Mouse (Mus musculus): Measurements from ENCODE around the gene Psmd7.

- no peak for TF ChIP-seq GATA1 (IDR thresholded peaks at IDR 0.05; ENCODE audit: borderline replicate concordance, low read length)
- TF ChIP-seq FLI1 (IDR thresholded peaks at IDR 0.05; ENCODE audit: low read length), result no peak
Observed at GRCm38 (mm10) chr8:107546817-107547216, 41.4 kb downstream of the Psmd7 start.

All from megakaryocyte, embryonic 14.5 days (primary cell).